In the genomic region with DNA sequence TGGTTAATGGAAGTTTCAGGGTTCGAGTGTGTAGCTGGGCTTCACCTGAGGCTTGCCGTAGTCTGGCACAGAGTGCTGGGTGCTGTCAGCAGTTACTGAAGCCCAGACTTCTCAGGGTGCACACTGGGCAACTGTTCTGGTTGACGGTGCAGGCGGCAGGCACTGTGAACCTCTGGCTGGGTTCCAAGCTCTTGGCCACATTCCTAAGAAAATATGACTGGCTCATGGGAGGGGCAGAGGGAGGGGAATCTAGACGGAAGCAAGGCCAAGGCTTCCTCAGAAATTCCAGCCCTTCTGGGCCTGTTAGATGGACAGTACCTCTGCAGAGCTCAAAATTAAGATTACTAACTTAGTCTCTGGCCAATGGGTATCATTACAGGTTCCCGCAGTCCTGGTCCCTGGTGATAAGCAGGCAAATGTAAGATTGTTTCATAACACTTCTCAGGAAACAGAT, we compare ENCODE assay signal across 8 mouse cellular contexts. TPM values are rescaled to one million over a fixed set of nuclear protein-coding genes. Genes with fewer than 3 reads are reported as not detected.
DNase-seq lines count a peak whose midpoint lies in the region; ATAC-seq and TF ChIP-seq lines count a peak whose summit lies in the region.

No protein-coding gene starts in this region.

- no peaks in the 10 kb centered on the region for H3K9me3 ChIP-seq in MEL (replicated peaks; ENCODE audit: insufficient read depth, low read length)
- H3K9me3 ChIP-seq in lung, embryonic 15.5 days: no peaks in the 10 kb centered on the region

- H3K4me1 ChIP-seq in MEL (ENCODE audit: control insufficient read depth in 1 of 2, insufficient read depth in 2 of 2, low read length in 2 of 2): peaks cover 21 to 49% of the 10 kb centered on the region in 2 experiments
- H3K4me1 ChIP-seq in kidney, adult 2 months (ENCODE audit: control insufficient read depth, insufficient read depth, low read length): peaks cover 39% of the 10 kb centered on the region
- peaks cover 37% of the 10 kb centered on the region for H3K4me1 ChIP-seq in lung, embryonic 15.5 days

- peak; percentile 40 for DNase-seq in 416B (ENCODE audit: low read depth)
- peak; percentile 74 for DNase-seq in MEL (ENCODE audit: low read depth, low spot score)
- DNase-seq in cerebellum, adult 9-10 months: peak; percentile 84
- DNase-seq in heart, adult 18-20 months: peak; percentile 93
- DNase-seq in kidney, adult 2 months: peak; percentile 98
- peak; percentile 50 for DNase-seq in urinary bladder, postnatal 10 days (ENCODE audit: low spot score)
- DNase-seq in natural killer cell, adult 2 months (ENCODE audit: low spot score in 2 of 2): no peak

- H3K4me2 ChIP-seq in lung, embryonic 15.5 days: 0 out of 2 replicates have a peak overlapping the region, but pooled peaks have one; percentile 26

- 12% methylated on average over 6 of the region's 6 CpGs for WGBS in kidney, adult 2 months
- 16% methylated on average over 6 of the region's 6 CpGs for WGBS in lung, embryonic 15.5 days

- no peak for TF ChIP-seq RAD21 in MEL (IDR thresholded peaks at IDR 0.05; ENCODE audit: low read depth, low read length)

- no peak for TF ChIP-seq POLR2A in MEL (IDR thresholded peaks at IDR 0.05; ENCODE audit: control insufficient read depth in 1 of 2, insufficient read depth in 1 of 2, low read depth in 1 of 2, low read length in 2 of 2, poor library complexity in 1 of 2)
- no peak for TF ChIP-seq POLR2A in kidney, adult 2 months (IDR thresholded peaks at IDR 0.05; ENCODE audit: low read depth, low read length)

- no peaks in the 10 kb centered on the region for H3K27me3 ChIP-seq in MEL (ENCODE audit: control insufficient read depth in 1 of 2, insufficient read depth in 2 of 2, low read length in 2 of 2)
- H3K27me3 ChIP-seq in kidney, adult 2 months (replicated peaks; ENCODE audit: control insufficient read depth, insufficient read depth, low read length): no peaks in the 10 kb centered on the region
- no peaks in the 10 kb centered on the region for H3K27me3 ChIP-seq in lung, embryonic 15.5 days

- H3K4me3 ChIP-seq in MEL (ENCODE audit: control insufficient read depth in 1 of 2, insufficient read depth in 1 of 2, low read depth in 2 of 2, low read length in 2 of 2): no peak overlapping the region
- H3K4me3 ChIP-seq in kidney, adult 2 months (ENCODE audit: insufficient read depth, low read depth, low read length): no peak overlapping the region
- no peak overlapping the region for H3K4me3 ChIP-seq in lung, embryonic 15.5 days

- peak overlapping the region; percentile 92 for H3K27ac ChIP-seq in MEL (ENCODE audit: control insufficient read depth, low read depth, low read length)
- H3K27ac ChIP-seq in kidney, adult 2 months (ENCODE audit: insufficient read depth, low read depth, low read length): peak overlapping the region; percentile 88
- H3K27ac ChIP-seq in lung, embryonic 15.5 days: peak overlapping the region; percentile 88

- peak; percentile 82 to 88 for TF ChIP-seq EP300 in MEL (IDR thresholded peaks at IDR 0.05; ENCODE audit: low read depth in 1 of 2, low read length in 2 of 2)

- H3K79me2 ChIP-seq in MEL (ENCODE audit: control insufficient read depth, insufficient read depth, low read length, poor library complexity): peaks cover 66% of the 10 kb centered on the region

- TF ChIP-seq CTCF in MEL (IDR thresholded peaks at IDR 0.05 in 2 of 3, conservative IDR thresholded peaks at IDR 0.05 in 1 of 3; ENCODE audit: control insufficient read depth in 1 of 3, insufficient read depth in 1 of 3, low read depth in 2 of 3, low read length in 3 of 3, poor library complexity in 1 of 3, severe bottlenecking in 1 of 3): no peak
- TF ChIP-seq CTCF in kidney, adult 2 months (conservative IDR thresholded peaks at IDR 0.05; ENCODE audit: insufficient read depth, insufficient read length, low read depth, low read length): no peak

- peak; percentile 76 for ATAC-seq in lung, embryonic 15.5 days (ENCODE audit: borderline replicate concordance, extremely low read depth, low FRiP score, low TSS enrichment)

- peaks cover 0 to 40% of the 10 kb centered on the region in 2 experiments; a peak in 2 of 4 replicates for H3K36me3 ChIP-seq in MEL (ENCODE audit: control insufficient read depth in 1 of 2, insufficient read depth in 2 of 2, low read length in 2 of 2)
- H3K36me3 ChIP-seq in kidney, adult 2 months (ENCODE audit: control insufficient read depth, insufficient read depth, low read length): no peaks in the 10 kb centered on the region
- no peaks in the 10 kb centered on the region for H3K36me3 ChIP-seq in lung, embryonic 15.5 days

- peak overlapping the region; percentile 50 for H3K9ac ChIP-seq in MEL (ENCODE audit: control insufficient read depth, low read depth, low read length, poor library complexity, severe bottlenecking)
- no peak overlapping the region for H3K9ac ChIP-seq in lung, embryonic 15.5 days

TF ChIP-seq in MEL, 35 proteins besides CTCF, POLR2A, EP300 and RAD21:
- TF ChIP-seq MAZ (IDR thresholded peaks at IDR 0.05; ENCODE audit: low read depth, low read length) (peak; percentile 69; the same call in 1 of the 2 replicates), ELF1 (IDR thresholded peaks at IDR 0.05; ENCODE audit: low read depth, low read length) (0 out of 2 replicates have a peak, but pooled peaks have one; percentile 15), TCF12 (IDR thresholded peaks at IDR 0.05; ENCODE audit: low read depth, low read length) (peak; percentile 86), TBP (IDR thresholded peaks at IDR 0.05; ENCODE audit: low read depth, low read length) (0 out of 2 replicates have a peak, but pooled peaks have one; percentile 9), MAX (IDR thresholded peaks at IDR 0.05; ENCODE audit: low read length) (peak; percentile 30; the same call in 1 of the 2 replicates), MYC (IDR thresholded peaks at IDR 0.05; ENCODE audit: low read depth, low read length) (0 out of 2 replicates have a peak, but pooled peaks have one; percentile 38), TAL1 (IDR thresholded peaks at IDR 0.05; ENCODE audit: low read length) (peak; percentile 89), HCFC1 (IDR thresholded peaks at IDR 0.05; ENCODE audit: low read depth, low read length) (no peak), MXI1 (IDR thresholded peaks at IDR 0.05; ENCODE audit: low read depth, low read length) (peak; percentile 48), JUND (IDR thresholded peaks at IDR 0.05; ENCODE audit: low read depth, low read length) (no peak; the same call in 1 of the 2 replicates), ETS1 (IDR thresholded peaks at IDR 0.05; ENCODE audit: low read depth, low read length) (peak; percentile 50), RCOR1 (IDR thresholded peaks at IDR 0.05; ENCODE audit: low read depth, low read length) (peak; percentile 85), SIN3A (IDR thresholded peaks at IDR 0.05; ENCODE audit: low read length) (peak; percentile 45; the same call in 1 of the 2 replicates), POLR2AphosphoS5 (IDR thresholded peaks at IDR 0.05; ENCODE audit: borderline replicate concordance, low read depth, low read length) (no peak), GATA1 (IDR thresholded peaks at IDR 0.05; ENCODE audit: low read depth, low read length) (peak; percentile 86)
TF ChIP-seq in MEL: peak in this region for 12.

RNA-seq across cellular contexts. Expression of a gene that starts 13.6 kb away (rescaled TPM):
- total RNA-seq in MEL (2012; rRNA removed): 69.7 and 77.0 TPM in 2 replicates
- polyA plus RNA-seq in MEL (2012; ENCODE audit: insufficient read depth in 1 of 2, insufficient read length in 2 of 2, low read depth in 1 of 2, low replicate concordance in 2 of 2, missing spikeins in 1 of 2): 10 to 100 TPM; 57.2 to 88.3 TPM
- total RNA-seq in heart, adult 18-20 months (2021): 100 to 1,000 TPM in 1 of 2 experiments, 10 to 100 TPM in 1; 100.0 to 108 TPM
- 38.9 and 41.7 TPM in 2 replicates for polyA plus RNA-seq in kidney, adult 2 months (2012; rRNA removed)
- polyA plus RNA-seq in lung, embryonic 15.5 days (2015; fragmentation: Nextera tagmentation; extraction: Ambion mirVana): 14.2 and 15.0 TPM in 2 replicates

Comparison
In these comparisons a context has a peak if more than half of its experiments do, and no peak if none do; other contexts are left out.
1. DNase-seq: peak in 416B (single experiment), MEL (single experiment), cerebellum, adult 9-10 months (single experiment), heart, adult 18-20 months (2 of 2), kidney, adult 2 months (single experiment) and urinary bladder, postnatal 10 days (single experiment); none in natural killer cell, adult 2 months (0 of 2).
2. Peak in every context shown above with its lines, with median percentiles within 50 percentile points of each other: H3K27ac ChIP-seq.